10 mouse cellular contexts compared by ENCODE assay signal in genomic region chr11:98699911-98700310, GRCm38 (mm10). TPM values are rescaled to one million over a fixed set of nuclear protein-coding genes. Genes with fewer than 3 reads are reported as not detected.
DNase-seq lines count a peak whose midpoint lies in the region; ATAC-seq and TF ChIP-seq lines count a peak whose summit lies in the region.
"Had no signal": no experiment of that assay in that cellular context is flagged by ENCODE, and none has a peak within 500 bp of the region (broad histone marks: within the 10 kb centered on the region; RNA-seq: fewer than 3 reads in every experiment).

No protein-coding gene starts in this region.

- H3K36me3 ChIP-seq in liver, embryonic 11.5 days (ENCODE audit: control insufficient read depth, insufficient read depth, low read length): peaks cover 17% of the 10 kb centered on the region; the same call in 1 of the 2 replicates

- intact Hi-C loops in gastrocnemius, adult 2 months (cut with DNase I): loop anchor here (2.0 to 10.0 kb wide), 3 partner anchors 129 to 325 kb away; no protein-coding TSS in a partner anchor

- H3K27me3 ChIP-seq in liver, embryonic 11.5 days (replicated peaks; ENCODE audit: control insufficient read depth, insufficient read depth, low read length): no peaks in the 10 kb centered on the region
- H3K27me3 ChIP-seq: embryonic facial prominence, embryonic 15.5 days had no signal

- peak; percentile 91 for TF ChIP-seq CTCF in gastrocnemius, adult 2 months (IDR thresholded peaks at IDR 0.05)

- peak; percentile 85 for DNase-seq in 3T3-L1 (ENCODE audit: low read depth, low spot score)
- DNase-seq in NIH3T3 (ENCODE audit: low read depth): peak; percentile 87
- DNase-seq in cerebellum, postnatal 10 days: peak; percentile 91 to 92
- peak; percentile 81 for DNase-seq in gastrocnemius, adult 2 months
- peak; percentile 67 to 87 for DNase-seq in kidney, adult 8-10 months
- DNase-seq in liver, embryonic 11.5 days (ENCODE audit: low spot score): peak; percentile 59
- DNase-seq in neural tube, embryonic 10.5 days (ENCODE audit: extremely low spot score, low spot score): peak; percentile 62
- peak; percentile 38 to 47 for DNase-seq in thymus, adult 18-20 months

- H3K4me3 ChIP-seq in gastrocnemius, adult 2 months: no peak overlapping the region
- no peak overlapping the region for H3K4me3 ChIP-seq in liver, embryonic 11.5 days (ENCODE audit: low read depth, low read length)
- H3K4me3 ChIP-seq: embryonic facial prominence, embryonic 15.5 days; neural tube, embryonic 13.5 days had no signal

- WGBS in liver, embryonic 11.5 days: 34% methylated on average over 4 of the region's 4 CpGs

- no peak overlapping the region for H3K9ac ChIP-seq in liver, embryonic 11.5 days (ENCODE audit: low read depth, low read length)
- H3K9ac ChIP-seq: embryonic facial prominence, embryonic 15.5 days; neural tube, embryonic 13.5 days had no signal

- no peak overlapping the region for H3K4me2 ChIP-seq in liver, embryonic 11.5 days
- H3K4me2 ChIP-seq: embryonic facial prominence, embryonic 15.5 days; neural tube, embryonic 13.5 days had no signal

- H3K9me3 ChIP-seq in liver, embryonic 11.5 days (ENCODE audit: control insufficient read depth, low read length): no peaks in the 10 kb centered on the region
- H3K9me3 ChIP-seq: embryonic facial prominence, embryonic 15.5 days; neural tube, embryonic 13.5 days had no signal

- no peak overlapping the region for H3K27ac ChIP-seq in gastrocnemius, adult 2 months
- no peak overlapping the region for H3K27ac ChIP-seq in liver, embryonic 11.5 days (ENCODE audit: low read depth, low read length)
- H3K27ac ChIP-seq: embryonic facial prominence, embryonic 15.5 days; neural tube, embryonic 13.5 days had no signal

- H3K4me1 ChIP-seq in liver, embryonic 11.5 days (replicated peaks; ENCODE audit: control insufficient read depth, insufficient read depth, low read length): peaks cover 4% of the 10 kb centered on the region; the same call in 1 of the 2 replicates
- H3K4me1 ChIP-seq: neural tube, embryonic 13.5 days had no signal

- 0 out of 2 replicates have a peak, but pooled peaks have one; percentile 58 for ATAC-seq in liver, embryonic 11.5 days (replicated peaks; ENCODE audit: low FRiP score)

RNA-seq across cellular contexts. Expression of gene Csf3, which starts 1.2 kb away (rescaled TPM):
- not detected for total RNA-seq in gastrocnemius, adult 2 months (2021)
- not detected in 2 replicates for polyA plus RNA-seq in liver, embryonic 11.5 days (2014; fragmentation: Nextera tagmentation; extraction: Ambion mirVana)
- polyA plus RNA-seq: neural tube, embryonic 13.5 days had no signal

RNA-seq across cellular contexts. Expression of gene Psmd3, which starts 17.6 kb away (rescaled TPM):
- 100 to 1,000 TPM; 101 to 106 TPM for total RNA-seq in gastrocnemius, adult 2 months (2021)
- 201 and 207 TPM in 2 replicates for polyA plus RNA-seq in liver, embryonic 11.5 days (2014; fragmentation: Nextera tagmentation; extraction: Ambion mirVana)

RNA-seq across cellular contexts. Expression of gene Med24, which starts 29.3 kb away (rescaled TPM):
- total RNA-seq in gastrocnemius, adult 2 months (2021): 10 to 100 TPM; 52.0 to 58.4 TPM
- polyA plus RNA-seq in liver, embryonic 11.5 days (2014; fragmentation: Nextera tagmentation; extraction: Ambion mirVana): 61.9 and 63.6 TPM in 2 replicates

RNA-seq across cellular contexts. Expression of gene Gsdma, which starts 35.8 kb away (rescaled TPM):
- under 1 TPM; 0.33 to 0.69 TPM for total RNA-seq in gastrocnemius, adult 2 months (2021)
- polyA plus RNA-seq in liver, embryonic 11.5 days (2014; fragmentation: Nextera tagmentation; extraction: Ambion mirVana): not detected in 2 replicates
- polyA plus RNA-seq: neural tube, embryonic 13.5 days had no signal

RNA-seq across cellular contexts. Expression of gene Thra, which starts 40.5 kb away (rescaled TPM):
- 10 to 100 TPM; 78.8 to 96.8 TPM for total RNA-seq in gastrocnemius, adult 2 months (2021)
- 26.6 and 31.6 TPM in 2 replicates for polyA plus RNA-seq in liver, embryonic 11.5 days (2014; fragmentation: Nextera tagmentation; extraction: Ambion mirVana)
